Mouse (Mus musculus) kidney, postnatal 0 days (tissue): ENCODE results near the gene Vipas39. TPM values are rescaled to one million over a fixed set of nuclear protein-coding genes. Genes with fewer than 3 reads are reported as not detected.

Experiments used
- ATAC-seq: fragments of 200-750 bp; cut with Nextera tagmentation; replicated peaks from 2 replicates; pipeline ENCODE4 v1.8.0; 2017; ENCODE audit warnings: low read depth, moderate number of reproducible peaks, moderate TSS enrichment, moderate library complexity; ENCODE audit not compliant: low FRiP score
- DNase-seq: peaks from one replicate; pipeline ENCODE4 v3.0.0-alpha.2; 2016; ENCODE audit warnings: low spot score
- H3K27ac ChIP-seq: fragments of 300-500 bp; sonication (generic); 2 replicates; pipeline ENCODE4 v1.5.1; 2014; ENCODE audit warnings: mild to moderate bottlenecking
- H3K27me3 ChIP-seq: fragments of 300-500 bp; sonication (generic); 2 replicates; pipeline ENCODE4 v1.6.1; 2014; ENCODE audit warnings: low read length, mixed read lengths; ENCODE audit not compliant: insufficient read depth
- H3K36me3 ChIP-seq: fragments of 300-500 bp; sonication (generic); 2 replicates; pipeline ENCODE4 v1.6.1; 2014; ENCODE audit warnings: low read length, mixed read lengths; ENCODE audit not compliant: insufficient read depth
- H3K4me1 ChIP-seq: fragments of 300-500 bp; sonication (generic); replicated peaks from 2 replicates; pipeline ENCODE4 v1.6.1; 2014; ENCODE audit warnings: antibody characterized with exemption, low read length, mixed read lengths; ENCODE audit not compliant: insufficient read depth
- H3K4me2 ChIP-seq: fragments of 300-500 bp; sonication (generic); 2 replicates; pipeline ENCODE4 v1.6.1; 2014; ENCODE audit warnings: mild to moderate bottlenecking, low read length, moderate library complexity, mixed read lengths
- H3K4me3 ChIP-seq: fragments of 300-500 bp; sonication (generic); replicated peaks from 2 replicates; pipeline ENCODE4 v1.5.1; 2014; ENCODE audit warnings: low read depth, low read length
- H3K9ac ChIP-seq: fragments of 300-500 bp; sonication (generic); 2 replicates; pipeline ENCODE4 v1.6.1; 2014; ENCODE audit warnings: low read depth, low read length
- H3K9me3 ChIP-seq: fragments of 300-500 bp; sonication (generic); replicated peaks from 2 replicates; pipeline ENCODE4 v1.6.1; 2016; ENCODE audit warnings: low read length, inconsistent platforms, mixed read lengths
- CTCF ChIP-seq: IDR thresholded peaks from 2 replicates; pipeline ENCODE4 v1.5.1; 2016; ENCODE audit warnings: antibody characterized with exemption, low read depth, mild to moderate bottlenecking, moderate library complexity
- WGBS: fragments of 180-500 bp; shearing (Covaris S2); extraction: QIAGEN DNeasy Blood & Tissue Kit; methylation state at CpG from one replicate; pipeline ENCODE4 v1.1.7; 2014; 5-methylcytosine and 5-hydroxymethylcytosine counted together
- microRNA-seq: library from miRNA; unstranded; fragments of <30 nt; microRNA quantifications from one replicate; pipeline ENCODE4, GENCODE M21; 2016
- polyA plus RNA-seq: library from polyadenylated mRNA; unstranded; fragments of >200 nt; fragmentation: Nextera tagmentation; extraction: Ambion mirVana; gene quantifications from 2 replicates; pipeline ENCODE4 v1.2.1, GENCODE M21; 2015

Gene Vipas39
- polyA plus RNA-seq, 1 experiment from 2014 or later, result 38.1 TPM

DNA sequence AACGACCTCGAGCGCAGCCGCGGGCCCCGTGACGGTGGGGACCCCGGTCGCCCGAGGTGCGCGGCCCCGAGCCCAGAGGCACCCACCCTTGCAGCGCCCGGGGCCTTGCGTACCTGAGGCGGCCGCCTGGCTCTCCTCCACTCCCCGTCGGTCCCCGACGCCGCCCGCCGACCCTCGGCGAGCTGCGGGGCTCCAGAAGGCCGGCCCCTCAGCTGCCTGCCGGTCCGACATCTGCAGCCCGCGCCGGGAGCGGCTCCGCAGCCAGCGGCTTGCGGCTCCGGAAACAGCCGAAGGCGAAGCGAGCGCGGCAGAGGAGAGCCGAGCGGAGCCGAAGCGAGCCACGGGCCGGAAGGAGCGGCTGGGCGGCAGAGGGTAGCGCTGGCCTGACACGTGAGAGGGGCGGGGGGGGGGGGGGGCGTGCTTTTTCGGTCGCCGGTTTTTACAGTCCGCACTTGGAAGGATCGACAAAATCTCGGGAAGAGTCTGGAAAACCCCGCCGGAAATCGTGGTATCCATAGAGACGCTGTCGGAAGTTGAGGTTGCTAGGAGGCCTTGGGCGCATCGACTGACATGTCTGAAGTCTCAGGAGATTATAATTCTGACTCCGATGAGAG is 66.0 kb downstream of the Vipas39 start, which contains the start of gene Tmed8:
Gene Tmed8 (minus strand): TSS at position 482 of the 614 bp plus-strand sequence.
- no peak for TF ChIP-seq CTCF
- under 1% methylated on average over 54 of the region's 70 CpGs for WGBS
- H3K4me1 ChIP-seq, result no peaks in the 10 kb centered on the region

GRCm38 (mm10) chr12:87199206-87199972 is 66.7 kb downstream of the Vipas39 start, which contains the start of gene Samd15:
Samd15 (plus strand) TSS chr12:87199723.
- Histone ChIP-seq H3K9ac (peak within 1 kb of the TSS; percentile 87), H3K4me1 (no peaks in the 10 kb centered on the region), H3K27me3 (no peaks in the 10 kb centered on the region), H3K9me3 (no peaks in the 10 kb centered on the region), H3K27ac (peak within 1 kb of the TSS; percentile 77), H3K4me2 (peak within 1 kb of the TSS; percentile 81), H3K36me3 (no peaks in the 10 kb centered on the region), H3K4me3 (peak within 1 kb of the TSS; percentile 88)
- TF ChIP-seq CTCF, result no peak
- under 1% methylated on average over 38 of the region's 38 CpGs for WGBS
- ATAC-seq (peak; percentile 52; the same call in 1 of the 2 replicates), DNase-seq (peak; percentile 57)

More for the DNA sequence above, 66.0 kb downstream of the Vipas39 start, which contains the start of gene Tmed8:
- Histone ChIP-seq H3K27ac (peak within 1 kb of the TSS; percentile 77), H3K9me3 (no peaks in the 10 kb centered on the region), H3K27me3 (no peaks in the 10 kb centered on the region), H3K4me3 (peak within 1 kb of the TSS; percentile 88), H3K36me3 (no peaks in the 10 kb centered on the region), H3K4me2 (peak within 1 kb of the TSS; percentile 81), H3K9ac (peak within 1 kb of the TSS; percentile 87)
- peak; percentile 93 for ATAC-seq
- peak; percentile 90 for DNase-seq

DNA sequence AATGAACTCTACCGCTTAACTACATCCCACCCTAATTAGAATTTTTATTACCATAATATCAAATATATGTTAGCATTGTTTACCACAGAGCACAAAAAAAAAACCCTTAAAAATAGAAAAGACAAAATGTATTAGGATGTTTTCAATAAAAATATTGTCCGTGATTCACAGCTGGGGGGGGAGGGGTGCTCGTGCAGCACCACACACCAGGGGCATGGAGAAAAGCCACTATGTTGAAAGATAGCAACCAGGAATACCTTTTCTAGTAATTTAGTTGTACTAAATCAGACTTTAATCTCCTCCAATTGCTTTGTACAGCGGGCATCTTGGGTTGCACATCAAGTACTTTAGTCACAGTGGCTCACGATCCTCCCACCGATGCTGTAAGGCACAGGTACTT is 67.3 kb downstream of the Vipas39 start:
- Histone ChIP-seq H3K4me2 (peak overlapping the region; percentile 81), H3K9ac (no peak overlapping the region), H3K27ac (no peak overlapping the region), H3K4me3 (peak overlapping the region; percentile 88; the same call in 1 of the 2 replicates), H3K9me3 (no peaks in the 10 kb centered on the region), H3K4me1 (no peaks in the 10 kb centered on the region), H3K27me3 (no peaks in the 10 kb centered on the region), H3K36me3 (no peaks in the 10 kb centered on the region)
- ATAC-seq (no peak), DNase-seq (no peak)
- no peak for TF ChIP-seq CTCF
- WGBS, result 45% methylated on average over 6 of the region's 6 CpGs

- H3K27ac ChIP-seq, result no peak overlapping the region
- no peak overlapping the region for H3K4me3 ChIP-seq
- no peaks in the 10 kb centered on the region for H3K27me3 ChIP-seq
- H3K4me2 ChIP-seq, result no peak overlapping the region
- no peaks in the 10 kb centered on the region for H3K4me1 ChIP-seq
- ATAC-seq (no peak), DNase-seq (no peak)
- no peaks in the 10 kb centered on the region for H3K9me3 ChIP-seq
- no peak overlapping the region for H3K9ac ChIP-seq
- TF ChIP-seq CTCF, result no peak
- H3K36me3 ChIP-seq, result no peaks in the 10 kb centered on the region
Measured at GRCm38 (mm10) chr12:87196310-87196709, 69.7 kb downstream of the Vipas39 start.

- DNase-seq (no peak), ATAC-seq (no peak)
- no peak overlapping the region for H3K9ac ChIP-seq
- H3K9me3 ChIP-seq, result no peaks in the 10 kb centered on the region
- 74% methylated on average over 1 of the region's 1 CpGs for WGBS
- H3K27me3 ChIP-seq, result no peaks in the 10 kb centered on the region
- no peak for TF ChIP-seq CTCF
- no peak overlapping the region for H3K4me2 ChIP-seq
- H3K4me3 ChIP-seq, result no peak overlapping the region
- no peaks in the 10 kb centered on the region for H3K4me1 ChIP-seq
- no peak overlapping the region for H3K27ac ChIP-seq
- no peaks in the 10 kb centered on the region for H3K36me3 ChIP-seq
Measured at GRCm38 (mm10) chr12:87195069-87195468, 71.0 kb downstream of the Vipas39 start.

GRCm38 (mm10) chr12:87193008-87193407 is 73.0 kb downstream of the Vipas39 start:
- Histone ChIP-seq H3K9ac (no peak overlapping the region), H3K27ac (no peak overlapping the region), H3K4me2 (no peak overlapping the region), H3K27me3 (no peaks in the 10 kb centered on the region), H3K9me3 (no peaks in the 10 kb centered on the region), H3K4me1 (no peaks in the 10 kb centered on the region), H3K36me3 (no peaks in the 10 kb centered on the region), H3K4me3 (no peak overlapping the region)
- DNase-seq (no peak), ATAC-seq (no peak)
- 97% methylated on average over 3 of the region's 3 CpGs for WGBS
- TF ChIP-seq CTCF, result no peak

Small RNA genes lying within 50 kb of the gene (microRNA-seq; reads per million reads assigned to microRNA genes)
- gene Gm47293, result not detected

Other genes starting within 250 kb of the Vipas39 start
- gene Tmem63c, start 244.9 kb downstream of the Vipas39 start, polyA plus RNA-seq, result 0.08 and 0.11 TPM in 2 replicates
- gene Ngb, start 163.7 kb downstream of the Vipas39 start, polyA plus RNA-seq, result 0.24 and 0.33 TPM in 2 replicates
- 89.7 and 91.3 TPM in 2 replicates for gene Gstz1, start 119.1 kb downstream of the Vipas39 start, polyA plus RNA-seq
- gene Pomt2, start 118.3 kb downstream of the Vipas39 start, polyA plus RNA-seq, result 14.6 TPM in 2 replicates
- 1.3 and 1.4 TPM in 2 replicates for gene Samd15, start 66.5 kb downstream of the Vipas39 start, polyA plus RNA-seq
- gene Tmed8, start 65.8 kb downstream of the Vipas39 start, polyA plus RNA-seq, result 1.7 and 1.8 TPM in 2 replicates
- 0.17 TPM in 1 of 2 replicates, not detected in the other for gene Noxred1, start 27.5 kb downstream of the Vipas39 start, polyA plus RNA-seq
- 149 and 157 TPM in 2 replicates for gene Ahsa1, start 223 bp upstream of the Vipas39 start, polyA plus RNA-seq
- 0.39 and 0.46 TPM in 2 replicates for gene Ism2, start 33.4 kb upstream of the Vipas39 start, polyA plus RNA-seq
- gene Sptlc2, start 122.1 kb upstream of the Vipas39 start, polyA plus RNA-seq, result 131 and 134 TPM in 2 replicates
- gene Slirp, start 177.6 kb upstream of the Vipas39 start, polyA plus RNA-seq, result 289 and 348 TPM in 2 replicates
- gene Alkbh1, start 177.8 kb upstream of the Vipas39 start, polyA plus RNA-seq, result 24.1 and 27.7 TPM in 2 replicates
- gene Snw1, start 206.0 kb upstream of the Vipas39 start, polyA plus RNA-seq, result 130 and 132 TPM in 2 replicates
- gene Gm5788, start 228.5 kb upstream of the Vipas39 start, polyA plus RNA-seq, result not detected in 2 replicates
- gene Gm8300, start 248.1 kb upstream of the Vipas39 start, polyA plus RNA-seq, result not detected in 2 replicates